13 mouse cellular contexts compared by ENCODE assay signal in the genomic region with DNA sequence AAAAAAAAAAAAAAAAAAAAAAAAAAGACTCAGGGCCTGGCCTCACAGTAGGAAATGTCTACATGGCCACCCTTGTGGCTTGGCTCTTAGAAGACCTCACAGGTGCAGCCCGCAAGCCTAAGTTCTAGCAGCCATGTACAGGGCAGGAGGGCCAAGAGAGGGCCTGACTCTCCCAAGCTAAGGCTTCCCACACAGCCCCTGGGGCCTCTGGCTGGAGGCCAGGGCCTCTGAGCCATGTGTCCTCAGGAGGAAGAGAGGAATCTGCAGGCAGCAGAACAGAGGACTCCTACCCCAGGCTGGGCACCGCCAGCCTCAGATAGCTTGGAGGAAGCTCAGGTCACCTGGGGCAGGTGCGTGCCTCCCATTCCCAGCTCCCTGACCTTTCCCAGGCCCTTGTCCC. TPM values are rescaled to one million over a fixed set of nuclear protein-coding genes. Genes with fewer than 3 reads are reported as not detected.
DNase-seq lines count a peak whose midpoint lies in the region; ATAC-seq lines count a peak whose summit lies in the region.
"Had no signal": no experiment of that assay in that cellular context is flagged by ENCODE, and none has a peak within 500 bp of the region (broad histone marks: within the 10 kb centered on the region; RNA-seq: fewer than 3 reads in every experiment).

No protein-coding gene starts in this region.

- peak; percentile 36 for ATAC-seq in heart, embryonic 15.5 days (replicated peaks; ENCODE audit: insufficient number of reproducible peaks, insufficient read depth, low FRiP score, low read depth)
- ATAC-seq in lung, embryonic 15.5 days (ENCODE audit: borderline replicate concordance, extremely low read depth, low FRiP score, low TSS enrichment) = 0 out of 2 replicates have a peak, but pooled peaks have one; percentile 15
- ATAC-seq in embryonic facial prominence, embryonic 15.5 days (ENCODE audit: insufficient number of reproducible peaks, low FRiP score, low TSS enrichment, low read depth) = no peak
- ATAC-seq: midbrain, embryonic 13.5 days had no signal

- intact Hi-C loops in heart, postnatal 14 days (cut with DNase I) = no loop called here

- H3K9me3 ChIP-seq in heart, embryonic 15.5 days (replicated peaks) = no peaks in the 10 kb centered on the region
- no peaks in the 10 kb centered on the region for H3K9me3 ChIP-seq in lung, embryonic 15.5 days
- H3K9me3 ChIP-seq in embryonic facial prominence, embryonic 15.5 days (replicated peaks) = no peaks in the 10 kb centered on the region
- H3K9me3 ChIP-seq: midbrain, embryonic 13.5 days had no signal

- no peak overlapping the region for H3K9ac ChIP-seq in heart, embryonic 15.5 days
- no peak overlapping the region for H3K9ac ChIP-seq in lung, embryonic 15.5 days
- no peak overlapping the region for H3K9ac ChIP-seq in embryonic facial prominence, embryonic 15.5 days
- H3K9ac ChIP-seq: midbrain, embryonic 13.5 days had no signal

- peak overlapping the region; percentile 54 for H3K27ac ChIP-seq in heart, embryonic 15.5 days
- no peak overlapping the region for H3K27ac ChIP-seq in lung, embryonic 15.5 days
- H3K27ac ChIP-seq in embryonic facial prominence, embryonic 15.5 days (replicated peaks) = 0 out of 2 replicates have a peak overlapping the region, but pooled peaks have one; percentile 12
- H3K27ac ChIP-seq: midbrain, embryonic 13.5 days had no signal

- H3K4me1 ChIP-seq in heart, embryonic 15.5 days (replicated peaks) = peaks cover 44% of the 10 kb centered on the region
- peaks cover 30% of the 10 kb centered on the region for H3K4me1 ChIP-seq in lung, embryonic 15.5 days
- peaks cover 54% of the 10 kb centered on the region for H3K4me1 ChIP-seq in embryonic facial prominence, embryonic 15.5 days

- H3K36me3 ChIP-seq in heart, embryonic 15.5 days = no peaks in the 10 kb centered on the region
- no peaks in the 10 kb centered on the region for H3K36me3 ChIP-seq in lung, embryonic 15.5 days
- H3K36me3 ChIP-seq in embryonic facial prominence, embryonic 15.5 days = no peaks in the 10 kb centered on the region
- H3K36me3 ChIP-seq: midbrain, embryonic 13.5 days had no signal

- no peak overlapping the region for H3K4me2 ChIP-seq in heart, embryonic 15.5 days
- no peak overlapping the region for H3K4me2 ChIP-seq in lung, embryonic 15.5 days
- no peak overlapping the region for H3K4me2 ChIP-seq in embryonic facial prominence, embryonic 15.5 days (replicated peaks)
- H3K4me2 ChIP-seq: liver, embryonic 11.5 days; midbrain, embryonic 13.5 days had no signal

- 50% methylated on average over 3 of the region's 3 CpGs for WGBS in heart, embryonic 15.5 days
- 85% methylated on average over 3 of the region's 3 CpGs for WGBS in lung, embryonic 15.5 days
- 71% methylated on average over 3 of the region's 3 CpGs for WGBS in embryonic facial prominence, embryonic 15.5 days

- no peak overlapping the region for H3K4me3 ChIP-seq in heart, embryonic 15.5 days
- no peak overlapping the region for H3K4me3 ChIP-seq in lung, embryonic 15.5 days
- H3K4me3 ChIP-seq in embryonic facial prominence, embryonic 15.5 days (replicated peaks) = no peak overlapping the region
- H3K4me3 ChIP-seq: midbrain, embryonic 13.5 days had no signal

- DNase-seq in adrenal gland, postnatal 14 days = peak; percentile 26
- DNase-seq in adrenal gland, postnatal 4 days (ENCODE audit: low spot score in 2 of 2) = no peak
- DNase-seq in heart, postnatal 14 days = no peak
- no peak for DNase-seq in lung, postnatal 4 days
- no peak for DNase-seq in layer of hippocampus, postnatal 10 days (ENCODE audit: low spot score in 2 of 2)
- DNase-seq: cerebellum, adult 8-10 months; right cerebral cortex, postnatal 25 days; thymus, adult 2 months had no signal

- H3K27me3 ChIP-seq in heart, embryonic 15.5 days = no peaks in the 10 kb centered on the region
- H3K27me3 ChIP-seq in lung, embryonic 15.5 days = peaks cover 5% of the 10 kb centered on the region
- H3K27me3 ChIP-seq in embryonic facial prominence, embryonic 15.5 days = no peaks in the 10 kb centered on the region
- H3K27me3 ChIP-seq: midbrain, embryonic 13.5 days had no signal

RNA-seq across cellular contexts. Expression of a gene that starts 13.7 kb away (rescaled TPM):
- 2.7 and 7.6 TPM in 2 replicates for total RNA-seq in adrenal gland, postnatal 14 days (2021)
- total RNA-seq in adrenal gland, postnatal 4 days (2021) = 1 to 10 TPM; 4.4 to 5.0 TPM
- polyA plus RNA-seq in heart, embryonic 15.5 days (2015; fragmentation: Nextera tagmentation; extraction: Ambion mirVana) = 9.7 and 10.5 TPM in 2 replicates
- 10 to 100 TPM; 15.9 to 17.8 TPM for total RNA-seq in heart, postnatal 14 days (2021)
- 1.2 and 1.8 TPM in 2 replicates for polyA plus RNA-seq in lung, embryonic 15.5 days (2015; fragmentation: Nextera tagmentation; extraction: Ambion mirVana)
- polyA plus RNA-seq in embryonic facial prominence, embryonic 15.5 days (2015; fragmentation: Nextera tagmentation; extraction: Ambion mirVana) = 5.8 and 6.9 TPM in 2 replicates
- total RNA-seq in layer of hippocampus, postnatal 10 days (2021) = 10 to 100 TPM; 18.6 to 20.5 TPM
